Mouse (Mus musculus) CH12.LX (cell line): ENCODE measurements around the gene Dgkg.

Experiments used
- MAX ChIP-seq: IDR thresholded peaks from 2 replicates; pipeline ENCODE4 v1.6.1; 2011; ENCODE audit warnings: low read length, improper control_type of control experiment
- MAZ ChIP-seq: IDR thresholded peaks from 2 replicates; pipeline ENCODE4 v1.6.1; 2012; ENCODE audit warnings: low read depth, mild to moderate bottlenecking, inconsistent platforms, low read length, improper control_type of control experiment, moderate library complexity

DNA sequence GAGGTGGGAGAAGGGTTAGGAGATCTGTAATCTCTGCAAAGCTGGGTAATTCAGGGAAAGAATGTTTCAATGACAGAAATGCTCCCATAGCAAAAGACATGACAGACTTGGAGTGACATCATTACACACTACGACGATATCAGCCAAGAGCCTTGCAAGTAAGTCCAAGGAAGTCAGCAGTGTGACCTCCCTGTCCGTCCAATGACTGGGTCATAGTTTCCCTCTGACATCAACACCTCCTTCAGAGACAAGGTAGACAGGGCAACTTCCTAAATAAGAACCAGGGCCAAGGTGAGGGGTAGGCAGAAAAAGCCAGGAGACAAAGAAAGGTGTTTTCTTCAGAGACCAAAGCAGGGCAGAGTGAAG lies 92.1 kb downstream of the Dgkg start:
- TF ChIP-seq MAX (no peak), MAZ (no peak)
